Mouse (Mus musculus) limb, embryonic 14.5 days (tissue): ENCODE measurements around the gene Kcnk7. TPM values are rescaled to one million over a fixed set of nuclear protein-coding genes. Genes with fewer than 3 reads are reported as not detected.

Experiments
- ATAC-seq: fragments of 200-750 bp; cut with Nextera tagmentation; 2 replicates; pipeline ENCODE4 v1.8.0; 2017; ENCODE audit warnings: low read depth, moderate number of reproducible peaks, moderate TSS enrichment; ENCODE audit not compliant: low FRiP score
- DNase-seq: peaks from one replicate; pipeline ENCODE4 v3.0.0-alpha.2; 2015; ENCODE audit warnings: low spot score
- H3K27ac ChIP-seq: fragments of 300-500 bp; sonication (generic); replicated peaks from 2 replicates; pipeline ENCODE4 v1.5.1; 2014; ENCODE audit warnings: low read depth, mild to moderate bottlenecking, low read length, moderate library complexity, mixed read lengths
- H3K27me3 ChIP-seq: fragments of 300-500 bp; sonication (generic); 2 replicates; pipeline ENCODE4 v1.6.1; 2014; ENCODE audit warnings: low read length, mixed read lengths; ENCODE audit not compliant: control insufficient read depth, insufficient read depth
- H3K36me3 ChIP-seq: fragments of 300-500 bp; sonication (generic); 2 replicates; pipeline ENCODE4 v1.6.1; 2014; ENCODE audit warnings: mild to moderate bottlenecking, low read length, moderate library complexity, mixed read lengths; ENCODE audit not compliant: control insufficient read depth, insufficient read depth
- H3K4me1 ChIP-seq: fragments of 300-500 bp; sonication (generic); 2 replicates; pipeline ENCODE4 v1.6.1; 2014; ENCODE audit warnings: antibody characterized with exemption, low read length, mixed read lengths; ENCODE audit not compliant: control insufficient read depth, insufficient read depth
- H3K4me2 ChIP-seq: fragments of 300-500 bp; sonication (generic); replicated peaks from 2 replicates; pipeline ENCODE4 v1.6.1; 2014; ENCODE audit warnings: low read depth, mild to moderate bottlenecking, low read length, moderate library complexity; ENCODE audit not compliant: severe bottlenecking
- H3K4me3 ChIP-seq: fragments of 300-500 bp; sonication (generic); replicated peaks from 2 replicates; pipeline ENCODE4 v1.5.1; 2014; ENCODE audit warnings: low read length
- H3K9ac ChIP-seq: fragments of 300-500 bp; sonication (generic); 2 replicates; pipeline ENCODE4 v1.6.1; 2014; ENCODE audit warnings: mild to moderate bottlenecking, low read depth, low read length, moderate library complexity; ENCODE audit not compliant: severe bottlenecking
- H3K9me3 ChIP-seq: fragments of 300-500 bp; sonication (generic); 2 replicates; pipeline ENCODE4 v1.6.1; 2016; ENCODE audit warnings: low read length; ENCODE audit not compliant: control insufficient read depth
- POLR2A ChIP-seq: fragments of 200-500 bp; IDR thresholded peaks from 2 replicates; pipeline ENCODE4 v1.8.0; 2012; ENCODE audit warnings: inconsistent platforms, mild to moderate bottlenecking, moderate library complexity, borderline replicate concordance; ENCODE audit not compliant: insufficient read depth, insufficient read length; ENCODE audit errors: extremely low read depth
- WGBS: fragments of 180-500 bp; shearing (Covaris S2); extraction: QIAGEN DNeasy Blood & Tissue Kit; methylation state at CpG from one replicate; pipeline ENCODE4 v1.1.7; 2014; 5-methylcytosine and 5-hydroxymethylcytosine counted together
- microRNA-seq: library from miRNA; unstranded; fragments of <30 nt; microRNA quantifications from one replicate; pipeline ENCODE4, GENCODE M21; 2016
- polyA plus RNA-seq, 2 experiments: library from polyadenylated mRNA; depleted of rRNA in 1 of 2; stranded (reverse) in 1 of 2; unstranded in 1 of 2; fragments of >200 nt; fragmentation: Nextera tagmentation in 1 of 2; extraction: Ambion mirVana in 1 of 2; gene quantifications; 2 replicates each; pipeline versions ENCODE4 v1.2.1 to v1.2.3; 2012 to 2014

Kcnk7 gene
- polyA plus RNA-seq, 2 experiments: 0.41 to 0.81 TPM

- H3K4me3 ChIP-seq: no peak overlapping the region
- peaks cover 13% of the 10 kb centered on the region for H3K27me3 ChIP-seq
- no peak for DNase-seq
These were observed 46.8 kb downstream of the Kcnk7 start for GRCm38 (mm10) chr19:5750951-5751350.

GRCm38 (mm10) chr19:5751742-5752141 lies 47.6 kb downstream of the Kcnk7 start:
- ATAC-seq (no peak), DNase-seq (no peak)
- whole genome bisulfite sequencing: 13% methylated on average over 18 of the region's 20 CpGs
- TF ChIP-seq POLR2A: no peak
- Histone ChIP-seq H3K36me3 (peaks cover 63% of the 10 kb centered on the region), H3K4me2 (peak overlapping the region; percentile 1; the same call in 1 of the 2 replicates), H3K4me3 (no peak overlapping the region), H3K9me3 (no peaks in the 10 kb centered on the region), H3K27ac (no peak overlapping the region), H3K4me1 (peaks cover 7% of the 10 kb centered on the region; the same call in 1 of the 2 replicates), H3K27me3 (peaks cover 20% of the 10 kb centered on the region), H3K9ac (no peak overlapping the region)

More at GRCm38 (mm10) chr19:5750951-5751350, 46.8 kb downstream of the Kcnk7 start:
- TF ChIP-seq POLR2A: no peak
- no peak overlapping the region for H3K4me2 ChIP-seq
- peaks cover 5% of the 10 kb centered on the region for H3K4me1 ChIP-seq
- no peak overlapping the region for H3K27ac ChIP-seq
- peaks cover 58% of the 10 kb centered on the region for H3K36me3 ChIP-seq
- 10% methylated on average over 22 of the region's 22 CpGs for WGBS
- no peak overlapping the region for H3K9ac ChIP-seq
- no peaks in the 10 kb centered on the region for H3K9me3 ChIP-seq
- ATAC-seq: no peak; the same call in 1 of the 2 replicates

DNA sequence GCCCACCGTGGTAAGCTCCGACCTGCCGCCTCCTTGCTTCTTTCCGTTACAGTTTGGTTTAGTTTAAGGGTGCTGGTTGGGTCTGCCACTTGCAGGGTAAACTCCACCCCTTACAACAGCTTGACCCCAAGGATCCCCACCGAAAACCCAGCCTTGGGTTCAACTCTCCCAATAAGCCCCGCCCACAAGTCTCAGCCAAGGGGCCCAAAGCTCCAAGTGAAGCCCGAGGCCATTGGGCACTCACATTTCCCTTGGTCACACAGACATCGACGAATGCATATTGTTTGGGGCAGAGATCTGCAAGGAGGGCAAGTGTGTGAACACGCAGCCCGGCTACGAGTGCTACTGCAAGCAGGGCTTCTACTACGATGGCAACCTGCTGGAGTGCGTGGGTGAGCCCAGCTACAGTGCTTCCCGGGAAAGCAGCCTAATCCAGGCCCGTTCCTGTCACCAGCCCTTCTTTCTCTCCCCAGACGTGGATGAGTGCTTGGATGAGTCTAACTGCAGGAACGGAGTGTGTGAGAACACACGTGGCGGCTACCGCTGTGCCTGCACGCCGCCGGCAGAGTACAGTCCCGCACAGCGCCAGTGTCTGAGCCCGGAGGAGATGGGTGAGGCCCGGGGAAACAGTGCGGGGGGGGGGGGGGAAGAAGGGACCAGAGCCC lies 52.3 kb downstream of the Kcnk7 start:
- H3K4me3 ChIP-seq: 0 out of 2 replicates have a peak overlapping the region, but pooled peaks have one; percentile 13
- DNase-seq (no peak), ATAC-seq (peak; percentile 28; the same call in 1 of the 2 replicates)
- peaks cover 78% of the 10 kb centered on the region for H3K36me3 ChIP-seq
- no peak overlapping the region for H3K27ac ChIP-seq
- TF ChIP-seq POLR2A: no peak
- peaks cover 6% of the 10 kb centered on the region; the same call in 1 of the 2 replicates for H3K4me1 ChIP-seq
- peak overlapping the region; percentile 17; the same call in 1 of the 2 replicates for H3K4me2 ChIP-seq
- H3K27me3 ChIP-seq: peaks cover 26% of the 10 kb centered on the region; the same call in 1 of the 2 replicates
- H3K9me3 ChIP-seq: no peaks in the 10 kb centered on the region
- peak overlapping the region; percentile 31; the same call in 1 of the 2 replicates for H3K9ac ChIP-seq
- WGBS: 15% methylated on average over 27 of the region's 29 CpGs

Small RNAs within 50 kb of the gene (microRNA-seq; reads per million reads assigned to microRNA genes)
- gene Mir6987: not detected

Other genes starting within 250 kb of the Kcnk7 start
- gene Ccdc85b, start 246.5 kb upstream of the Kcnk7 start, polyA plus RNA-seq (2012; rRNA removed): 6.6 and 6.9 TPM in 2 replicates
- gene Ccdc85b, start 246.5 kb upstream of the Kcnk7 start, polyA plus RNA-seq (2014; fragmentation: Nextera tagmentation; extraction: Ambion mirVana): 6.5 and 7.0 TPM in 2 replicates
- 139 and 171 TPM in 2 replicates for gene Fibp, start 243.8 kb upstream of the Kcnk7 start, polyA plus RNA-seq (2012; rRNA removed)
- gene Fibp, start 243.8 kb upstream of the Kcnk7 start, polyA plus RNA-seq (2014; fragmentation: Nextera tagmentation; extraction: Ambion mirVana): 113 and 118 TPM in 2 replicates
- gene Ctsw, start 235.9 kb upstream of the Kcnk7 start, polyA plus RNA-seq (2012; rRNA removed): 0.33 and 0.56 TPM in 2 replicates
- gene Ctsw, start 235.9 kb upstream of the Kcnk7 start, polyA plus RNA-seq (2014; fragmentation: Nextera tagmentation; extraction: Ambion mirVana): 0.96 and 1.2 TPM in 2 replicates
- 239 and 314 TPM in 2 replicates for gene Efemp2, start 230.4 kb upstream of the Kcnk7 start, polyA plus RNA-seq (2012; rRNA removed)
- 193 and 202 TPM in 2 replicates for gene Efemp2, start 230.4 kb upstream of the Kcnk7 start, polyA plus RNA-seq (2014; fragmentation: Nextera tagmentation; extraction: Ambion mirVana)
- gene Mus81, start 216.0 kb upstream of the Kcnk7 start, polyA plus RNA-seq (2012; rRNA removed): 40.8 and 53.5 TPM in 2 replicates
- 33.9 and 38.7 TPM in 2 replicates for gene Mus81, start 216.0 kb upstream of the Kcnk7 start, polyA plus RNA-seq (2014; fragmentation: Nextera tagmentation; extraction: Ambion mirVana)
- gene Cfl1, start 213.9 kb upstream of the Kcnk7 start, polyA plus RNA-seq (2012; rRNA removed): 913 and 966 TPM in 2 replicates
- gene Cfl1, start 213.9 kb upstream of the Kcnk7 start, polyA plus RNA-seq (2014; fragmentation: Nextera tagmentation; extraction: Ambion mirVana): 2,572 and 2,655 TPM in 2 replicates
- gene 1700020D05Rik, start 200.6 kb upstream of the Kcnk7 start, polyA plus RNA-seq (2012; rRNA removed): 2.4 and 3.1 TPM in 2 replicates
- gene 1700020D05Rik, start 200.6 kb upstream of the Kcnk7 start, polyA plus RNA-seq (2014; fragmentation: Nextera tagmentation; extraction: Ambion mirVana): not detected in 2 replicates
- 23.6 and 26.0 TPM in 2 replicates for gene Snx32, start 193.8 kb upstream of the Kcnk7 start, polyA plus RNA-seq (2012; rRNA removed)
- 9.6 and 10.5 TPM in 2 replicates for gene Snx32, start 193.8 kb upstream of the Kcnk7 start, polyA plus RNA-seq (2014; fragmentation: Nextera tagmentation; extraction: Ambion mirVana)
- 5.6 and 7.2 TPM in 2 replicates for gene Ovol1, start 143.7 kb upstream of the Kcnk7 start, polyA plus RNA-seq (2012; rRNA removed)
- gene Ovol1, start 143.7 kb upstream of the Kcnk7 start, polyA plus RNA-seq (2014; fragmentation: Nextera tagmentation; extraction: Ambion mirVana): 9.9 and 12.8 TPM in 2 replicates
- 2.6 and 3.5 TPM in 2 replicates for gene Ap5b1, start 136.3 kb upstream of the Kcnk7 start, polyA plus RNA-seq (2012; rRNA removed)
- gene Ap5b1, start 136.3 kb upstream of the Kcnk7 start, polyA plus RNA-seq (2014; fragmentation: Nextera tagmentation; extraction: Ambion mirVana): 3.1 and 3.7 TPM in 2 replicates
- gene Rnaseh2c, start 102.5 kb upstream of the Kcnk7 start, polyA plus RNA-seq (2012; rRNA removed): 101 and 103 TPM in 2 replicates
- 95.5 and 107 TPM in 2 replicates for gene Rnaseh2c, start 102.5 kb upstream of the Kcnk7 start, polyA plus RNA-seq (2014; fragmentation: Nextera tagmentation; extraction: Ambion mirVana)
- gene Kat5, start 94.1 kb upstream of the Kcnk7 start, polyA plus RNA-seq (2012; rRNA removed): 115 and 127 TPM in 2 replicates
- gene Kat5, start 94.1 kb upstream of the Kcnk7 start, polyA plus RNA-seq (2014; fragmentation: Nextera tagmentation; extraction: Ambion mirVana): 27.4 and 34.6 TPM in 2 replicates
- gene Rela, start 66.9 kb upstream of the Kcnk7 start, polyA plus RNA-seq (2012; rRNA removed): 59.8 and 88.7 TPM in 2 replicates
- 54.8 and 57.2 TPM in 2 replicates for gene Rela, start 66.9 kb upstream of the Kcnk7 start, polyA plus RNA-seq (2014; fragmentation: Nextera tagmentation; extraction: Ambion mirVana)
- 62.5 and 86.0 TPM in 2 replicates for gene Sipa1, start 40.7 kb upstream of the Kcnk7 start, polyA plus RNA-seq (2012; rRNA removed)
- gene Sipa1, start 40.7 kb upstream of the Kcnk7 start, polyA plus RNA-seq (2014; fragmentation: Nextera tagmentation; extraction: Ambion mirVana): 27.9 and 29.1 TPM in 2 replicates
- gene Map3k11, start 15.6 kb upstream of the Kcnk7 start, polyA plus RNA-seq (2012; rRNA removed): 30.1 and 38.9 TPM in 2 replicates
- gene Map3k11, start 15.6 kb upstream of the Kcnk7 start, polyA plus RNA-seq (2014; fragmentation: Nextera tagmentation; extraction: Ambion mirVana): 19.0 and 20.7 TPM in 2 replicates
- gene Pcnx3, start 15.5 kb upstream of the Kcnk7 start, polyA plus RNA-seq (2012; rRNA removed): 101 and 160 TPM in 2 replicates
- gene Pcnx3, start 15.5 kb upstream of the Kcnk7 start, polyA plus RNA-seq (2014; fragmentation: Nextera tagmentation; extraction: Ambion mirVana): 31.8 and 32.3 TPM in 2 replicates
- 51.0 and 51.1 TPM in 2 replicates for gene Ehbp1l1, start 21.9 kb downstream of the Kcnk7 start, polyA plus RNA-seq (2012; rRNA removed)
- gene Ehbp1l1, start 21.9 kb downstream of the Kcnk7 start, polyA plus RNA-seq (2014; fragmentation: Nextera tagmentation; extraction: Ambion mirVana): 20.0 and 25.4 TPM in 2 replicates
- gene Fam89b, start 25.3 kb downstream of the Kcnk7 start, polyA plus RNA-seq (2012; rRNA removed): 169 and 253 TPM in 2 replicates
- gene Fam89b, start 25.3 kb downstream of the Kcnk7 start, polyA plus RNA-seq (2014; fragmentation: Nextera tagmentation; extraction: Ambion mirVana): 125 TPM in 2 replicates
- gene Ltbp3, start 36.5 kb downstream of the Kcnk7 start, polyA plus RNA-seq (2012; rRNA removed): 341 and 441 TPM in 2 replicates
- gene Ltbp3, start 36.5 kb downstream of the Kcnk7 start, polyA plus RNA-seq (2014; fragmentation: Nextera tagmentation; extraction: Ambion mirVana): 99.8 and 103 TPM in 2 replicates
- gene Scyl1, start 67.1 kb downstream of the Kcnk7 start, polyA plus RNA-seq (2012; rRNA removed): 152 and 186 TPM in 2 replicates
- gene Scyl1, start 67.1 kb downstream of the Kcnk7 start, polyA plus RNA-seq (2014; fragmentation: Nextera tagmentation; extraction: Ambion mirVana): 78.4 and 81.1 TPM in 2 replicates
- gene Frmd8, start 170.9 kb downstream of the Kcnk7 start, polyA plus RNA-seq (2012; rRNA removed): 22.7 and 30.1 TPM in 2 replicates
- 22.6 and 22.7 TPM in 2 replicates for gene Frmd8, start 170.9 kb downstream of the Kcnk7 start, polyA plus RNA-seq (2014; fragmentation: Nextera tagmentation; extraction: Ambion mirVana)
- 6.2 and 6.3 TPM in 2 replicates for gene Slc25a45, start 173.4 kb downstream of the Kcnk7 start, polyA plus RNA-seq (2012; rRNA removed)
- 2.5 and 3.0 TPM in 2 replicates for gene Slc25a45, start 173.4 kb downstream of the Kcnk7 start, polyA plus RNA-seq (2014; fragmentation: Nextera tagmentation; extraction: Ambion mirVana)
- 4.8 TPM in 2 replicates for gene Tigd3, start 189.8 kb downstream of the Kcnk7 start, polyA plus RNA-seq (2012; rRNA removed)
- gene Tigd3, start 189.8 kb downstream of the Kcnk7 start, polyA plus RNA-seq (2014; fragmentation: Nextera tagmentation; extraction: Ambion mirVana): 1.7 and 2.0 TPM in 2 replicates
- 179 and 199 TPM in 2 replicates for gene Dpf2, start 208.6 kb downstream of the Kcnk7 start, polyA plus RNA-seq (2012; rRNA removed)
- gene Dpf2, start 208.6 kb downstream of the Kcnk7 start, polyA plus RNA-seq (2014; fragmentation: Nextera tagmentation; extraction: Ambion mirVana): 143 and 147 TPM in 2 replicates
- gene Cdc42ep2, start 220.4 kb downstream of the Kcnk7 start, polyA plus RNA-seq (2012; rRNA removed): 9.7 and 10.0 TPM in 2 replicates
- gene Cdc42ep2, start 220.4 kb downstream of the Kcnk7 start, polyA plus RNA-seq (2014; fragmentation: Nextera tagmentation; extraction: Ambion mirVana): 6.5 and 8.0 TPM in 2 replicates